Mouse (Mus musculus): Measurements from ENCODE around the gene 4930503E14Rik.
"Not testable (repeated sequence)": the region's sequence is repeated elsewhere in the genome, so short reads cannot be mapped to it uniquely, and the experiment has no call there.

4930503E14Rik gene

DNA sequence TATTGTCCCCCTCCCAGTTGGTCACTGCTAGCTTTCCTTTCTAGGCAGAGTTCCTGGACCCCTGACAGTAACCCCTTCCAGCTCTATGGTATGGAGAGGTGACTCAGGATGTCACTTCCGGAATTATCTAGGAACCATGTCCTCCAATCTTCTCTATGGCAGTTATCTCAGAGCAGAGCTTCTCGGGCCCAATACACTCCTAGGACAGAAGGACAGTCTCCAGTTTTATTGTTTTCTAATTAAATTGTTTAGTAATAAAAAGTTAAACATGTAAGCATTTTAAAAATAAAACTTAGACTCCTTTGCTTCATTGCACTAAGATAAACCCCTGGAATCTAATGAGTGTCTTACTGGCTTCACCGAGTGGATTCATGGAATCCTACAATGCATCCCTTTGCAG lies at the start of gene 4930503E14Rik:
Gene 4930503E14Rik (minus strand): TSS at position 101 of the 400 bp plus-strand sequence.
- not testable (repeated sequence) for DNase-seq (ENCODE audit: low spot score)

- DNase-seq (ENCODE audit: low spot score), result no peak
Measured at GRCm38 (mm10) chr14:44248039-44248438, 35.0 kb upstream of the 4930503E14Rik start.

DNA sequence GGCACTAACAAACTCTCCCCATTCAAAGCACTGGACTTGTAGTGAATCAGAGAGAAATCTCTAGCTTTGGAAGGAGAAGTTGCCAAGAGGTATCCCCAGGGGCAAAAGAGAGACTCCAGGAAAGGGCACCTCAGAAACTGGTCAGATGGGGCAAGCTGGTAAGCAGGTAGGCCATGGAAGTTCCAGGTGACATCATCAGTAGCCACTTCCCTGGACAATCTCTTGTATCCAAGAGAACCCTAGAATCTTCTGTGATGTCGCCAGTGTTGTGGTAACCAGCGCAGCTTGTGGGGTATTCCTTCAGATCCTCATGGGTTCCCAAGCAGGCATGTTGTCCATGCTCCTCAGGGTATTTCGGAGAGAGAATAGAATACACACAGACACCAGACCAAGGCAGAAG lies 15.7 kb downstream of the 4930503E14Rik start, which contains the start of gene Gm8212:
Gene Gm8212 (plus strand): TSS at position 301 of the 400 bp plus-strand sequence.
- not testable (repeated sequence) for DNase-seq (ENCODE audit: low spot score)

- DNase-seq (ENCODE audit: low spot score), result not testable (repeated sequence)
Measured at GRCm38 (mm10) chr14:44123551-44123950, 89.5 kb downstream of the 4930503E14Rik start, which contains the start of gene Gm3327. Gm3327 (plus strand) TSS chr14:44123851.
